Mouse (Mus musculus): ENCODE measurements around the gene Hic1.

- TF ChIP-seq CTCF (IDR thresholded peaks at IDR 0.05; ENCODE audit: control insufficient read depth, insufficient read depth, insufficient read length), result no peak
- TF ChIP-seq USF1 (IDR thresholded peaks at IDR 0.05; ENCODE audit: low read depth), result no peak
- no peak for TF ChIP-seq MAX (IDR thresholded peaks at IDR 0.05)
- TF ChIP-seq MYOG (IDR thresholded peaks at IDR 0.05; ENCODE audit: control insufficient read depth, extremely low read depth, insufficient read length), result no peak
- TF ChIP-seq MYOD1 (IDR thresholded peaks at IDR 0.05; ENCODE audit: control insufficient read depth, insufficient read length, low read depth), result no peak
- TF ChIP-seq CEBPB (IDR thresholded peaks at IDR 0.05; ENCODE audit: low read depth), result no peak
Observed at GRCm38 (mm10) chr11:75118141-75118540, 51.2 kb downstream of the Hic1 start.

All from C2C12 (cell line).